8 mouse cellular contexts compared by ENCODE assay signal in genomic region chr3:108295379-108296219, GRCm38 (mm10). TPM values are rescaled to one million over a fixed set of nuclear protein-coding genes. Genes with fewer than 3 reads are reported as not detected.
A peak's percentile ranks its signal among the peaks of the same experiment; 100 is the strongest.
DNase-seq lines count a peak whose midpoint lies in the region; ATAC-seq and TF ChIP-seq lines count a peak whose summit lies in the region.

No protein-coding gene starts in this region.

- TF ChIP-seq CTCF in lung, embryonic 14.5 days (IDR thresholded peaks at IDR 0.05; ENCODE audit: low read depth) = no peak

- peak overlapping the region; percentile 34 for H3K4me2 ChIP-seq in embryonic facial prominence, embryonic 13.5 days
- peak overlapping the region; percentile 41 for H3K4me2 ChIP-seq in lung, embryonic 14.5 days

- no peak for ATAC-seq in embryonic facial prominence, embryonic 13.5 days (ENCODE audit: insufficient number of reproducible peaks, insufficient read depth, low FRiP score, low TSS enrichment, low read depth)
- no peak for ATAC-seq in lung, embryonic 14.5 days (ENCODE audit: insufficient read depth)

- DNase-seq in thymus, postnatal 0 days (ENCODE audit: low spot score) = peak; percentile 7
- DNase-seq in thymus, adult 18-20 months = no peak
- DNase-seq in heart, adult 9 months (ENCODE audit: low spot score in 2 of 2) = peak; percentile 43 to 56
- DNase-seq in kidney, postnatal 10 days = peak; percentile 61
- no peak for DNase-seq in lung, embryonic 14.5 days
- DNase-seq in right cerebral cortex, postnatal 10 days (ENCODE audit: low spot score in 2 of 2) = peak; percentile 79 to 81
- DNase-seq in MN1 (ENCODE audit: low spot score) = no peak

- no peaks in the 10 kb centered on the region for H3K9me3 ChIP-seq in embryonic facial prominence, embryonic 13.5 days
- no peaks in the 10 kb centered on the region for H3K9me3 ChIP-seq in lung, embryonic 14.5 days (ENCODE audit: low read depth, low read length)

- H3K27me3 ChIP-seq in embryonic facial prominence, embryonic 13.5 days = no peaks in the 10 kb centered on the region
- no peaks in the 10 kb centered on the region for H3K27me3 ChIP-seq in lung, embryonic 14.5 days (ENCODE audit: insufficient read depth, low read length)

- WGBS in embryonic facial prominence, embryonic 13.5 days = 39% methylated on average over 14 of the region's 14 CpGs
- WGBS in lung, embryonic 14.5 days = 38% methylated on average over 14 of the region's 14 CpGs

- H3K4me3 ChIP-seq in embryonic facial prominence, embryonic 13.5 days = 0 out of 2 replicates have a peak overlapping the region, but pooled peaks have one; percentile 1
- H3K4me3 ChIP-seq in lung, embryonic 14.5 days (ENCODE audit: low read depth, low read length) = no peak overlapping the region

- no peaks in the 10 kb centered on the region for H3K36me3 ChIP-seq in embryonic facial prominence, embryonic 13.5 days
- H3K36me3 ChIP-seq in lung, embryonic 14.5 days (ENCODE audit: insufficient read depth) = no peaks in the 10 kb centered on the region

- H3K27ac ChIP-seq in embryonic facial prominence, embryonic 13.5 days = peak overlapping the region; percentile 68
- H3K27ac ChIP-seq in lung, embryonic 14.5 days (ENCODE audit: low read depth) = peak overlapping the region; percentile 84; the same call in 1 of the 2 replicates

- no peak overlapping the region for H3K9ac ChIP-seq in embryonic facial prominence, embryonic 13.5 days
- peak overlapping the region; percentile 29 for H3K9ac ChIP-seq in lung, embryonic 14.5 days

- H3K4me1 ChIP-seq in embryonic facial prominence, embryonic 13.5 days = peaks cover 31% of the 10 kb centered on the region
- peaks cover 31% of the 10 kb centered on the region for H3K4me1 ChIP-seq in lung, embryonic 14.5 days (ENCODE audit: insufficient read depth)

RNA-seq across cellular contexts. Expression of gene Sort1, which starts 11.7 kb away (rescaled TPM):
- polyA plus RNA-seq in thymus, postnatal 0 days (2015; fragmentation: Nextera tagmentation; extraction: Ambion mirVana) = 2.7 and 2.9 TPM in 2 replicates
- 6.4 and 10.8 TPM in 2 replicates for polyA plus RNA-seq in embryonic facial prominence, embryonic 13.5 days (2015; fragmentation: Nextera tagmentation; extraction: Ambion mirVana)
- polyA plus RNA-seq in lung, embryonic 14.5 days (2014; fragmentation: Nextera tagmentation; extraction: Ambion mirVana) = 32.7 and 33.2 TPM in 2 replicates

RNA-seq across cellular contexts. Expression of gene Psma5, which starts 38.9 kb away (rescaled TPM):
- 311 and 322 TPM in 2 replicates for polyA plus RNA-seq in thymus, postnatal 0 days (2015; fragmentation: Nextera tagmentation; extraction: Ambion mirVana)
- polyA plus RNA-seq in embryonic facial prominence, embryonic 13.5 days (2015; fragmentation: Nextera tagmentation; extraction: Ambion mirVana) = 298 and 302 TPM in 2 replicates
- polyA plus RNA-seq in lung, embryonic 14.5 days (2014; fragmentation: Nextera tagmentation; extraction: Ambion mirVana) = 320 and 323 TPM in 2 replicates

Comparison
In these comparisons a context has a peak if more than half of its experiments do, and no peak if none do; other contexts are left out.
1. DNase-seq: peak in thymus, postnatal 0 days (single experiment), heart, adult 9 months (2 of 2), kidney, postnatal 10 days (single experiment) and right cerebral cortex, postnatal 10 days (2 of 2); none in thymus, adult 18-20 months (0 of 2), lung, embryonic 14.5 days (single experiment) and MN1 (single experiment).